Mouse (Mus musculus): ENCODE measurements around the gene Dhx37. TPM values are rescaled to one million over a fixed set of nuclear protein-coding genes. Genes with fewer than 3 reads are reported as not detected.
"Not testable (repeated sequence)": the region's sequence is repeated elsewhere in the genome, so short reads cannot be mapped to it uniquely, and the experiment has no call there.

Gene Dhx37
- total and polyA plus RNA-seq, 2 experiments from 2014 or later = 8.0 to 27.5 TPM

DNA sequence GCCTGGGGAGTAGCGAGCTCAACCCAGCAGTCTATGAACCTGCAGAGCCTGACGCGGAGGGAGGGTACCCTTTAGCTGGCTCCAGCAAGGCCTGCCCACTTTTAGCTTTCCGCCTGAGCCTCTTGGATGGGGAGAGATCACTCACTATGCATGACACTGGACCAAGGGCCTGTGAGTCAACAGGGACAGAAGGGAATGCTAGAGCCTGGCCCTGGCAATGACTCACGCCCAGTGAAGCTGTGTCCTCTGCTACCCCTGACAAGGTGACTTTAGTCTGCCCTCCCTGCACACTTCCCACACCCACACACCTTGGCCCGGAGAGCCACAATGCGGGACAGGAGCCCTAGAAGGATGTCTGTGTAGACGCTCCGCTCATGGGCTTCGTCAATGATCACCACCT, 7.6 kb downstream of the Dhx37 start:
- no peaks in the 10 kb centered on the region for H3K4me1 ChIP-seq (ENCODE audit: insufficient read depth, low read length)
- no peak for ATAC-seq
- no peak overlapping the region for H3K27ac ChIP-seq
- H3K9ac ChIP-seq (replicated peaks; ENCODE audit: low read length) = no peak overlapping the region
- H3K27me3 ChIP-seq (ENCODE audit: insufficient read depth, low read length) = no peaks in the 10 kb centered on the region
- H3K4me2 ChIP-seq (ENCODE audit: low read depth, low read length) = no peak overlapping the region
- no peak for DNase-seq (ENCODE audit: low spot score)
- H3K9me3 ChIP-seq (ENCODE audit: low read length) = no peaks in the 10 kb centered on the region
- 92% methylated on average over 10 of the region's 10 CpGs for WGBS
- H3K36me3 ChIP-seq (ENCODE audit: insufficient read depth, low read length) = peaks cover 96% of the 10 kb centered on the region
- TF ChIP-seq CTCF (IDR thresholded peaks at IDR 0.05; ENCODE audit: low read depth) = no peak
- no peak overlapping the region for H3K4me3 ChIP-seq (ENCODE audit: low read length)

DNA sequence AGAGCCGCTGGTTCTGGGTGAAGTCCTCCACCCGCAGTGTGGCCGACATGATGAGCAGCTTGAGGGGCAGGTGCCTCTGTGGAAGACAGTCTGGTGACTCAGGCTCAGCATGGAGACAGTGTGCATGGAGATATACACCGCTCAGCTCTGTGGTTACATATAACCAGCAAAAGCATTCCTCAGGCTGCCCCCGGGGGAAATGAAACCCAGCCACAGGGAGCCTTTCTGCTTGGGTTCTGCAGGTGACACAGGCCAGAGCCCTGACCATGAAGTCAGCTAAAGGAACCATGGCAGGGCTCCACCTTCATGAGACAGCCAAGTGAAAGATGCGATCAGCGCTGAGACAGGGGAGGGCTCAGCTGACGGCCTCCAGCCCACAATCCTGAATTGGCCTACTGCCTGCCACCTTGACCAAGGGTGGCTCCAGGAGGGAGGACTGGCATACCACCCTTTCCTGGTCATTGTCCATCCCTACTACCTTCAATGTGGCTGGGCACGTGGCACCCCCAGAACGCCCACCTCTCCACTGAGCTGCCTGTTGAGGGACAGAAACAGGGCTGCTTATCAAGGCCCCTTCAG, 8.1 kb downstream of the Dhx37 start:
- Histone ChIP-seq H3K9ac (replicated peaks; ENCODE audit: low read length) (no peak overlapping the region), H3K27ac (no peak overlapping the region), H3K36me3 (ENCODE audit: insufficient read depth, low read length) (peaks cover 96% of the 10 kb centered on the region), H3K27me3 (ENCODE audit: insufficient read depth, low read length) (no peaks in the 10 kb centered on the region), H3K4me3 (ENCODE audit: low read length) (no peak overlapping the region), H3K4me1 (ENCODE audit: insufficient read depth, low read length) (no peaks in the 10 kb centered on the region), H3K4me2 (ENCODE audit: low read depth, low read length) (no peak overlapping the region), H3K9me3 (ENCODE audit: low read length) (no peaks in the 10 kb centered on the region)
- no peak for ATAC-seq
- TF ChIP-seq CTCF (IDR thresholded peaks at IDR 0.05; ENCODE audit: low read depth) = no peak
- DNase-seq (ENCODE audit: low spot score) = no peak
- WGBS = 95% methylated on average over 10 of the region's 10 CpGs

DNA sequence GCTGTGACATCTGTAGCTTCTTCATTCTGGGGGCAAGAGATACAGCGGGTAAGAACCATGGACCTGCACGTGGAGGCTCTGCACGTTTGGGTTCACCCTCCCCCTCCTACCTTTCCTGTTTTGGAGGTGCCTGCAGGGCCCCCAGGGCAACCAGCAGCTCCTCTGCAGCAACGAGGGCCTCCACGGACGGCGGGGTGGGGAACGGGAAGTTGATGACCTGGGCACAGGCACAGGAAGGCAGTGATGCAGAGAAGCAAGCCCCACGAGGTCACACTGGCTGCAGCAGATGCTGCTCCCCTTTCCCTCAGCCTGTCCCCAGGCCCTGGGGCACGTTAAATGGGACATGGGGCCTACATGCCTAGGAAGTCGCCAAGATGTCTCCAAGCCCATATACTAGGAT, 14.8 kb downstream of the Dhx37 start:
- H3K4me2 ChIP-seq (ENCODE audit: low read depth, low read length) = no peak overlapping the region
- no peak overlapping the region for H3K9ac ChIP-seq (replicated peaks; ENCODE audit: low read length)
- ATAC-seq (no peak), DNase-seq (ENCODE audit: low spot score) (no peak)
- H3K4me3 ChIP-seq (ENCODE audit: low read length) = no peak overlapping the region
- H3K27me3 ChIP-seq (ENCODE audit: insufficient read depth, low read length) = no peaks in the 10 kb centered on the region
- H3K4me1 ChIP-seq (ENCODE audit: insufficient read depth, low read length) = no peaks in the 10 kb centered on the region
- no peaks in the 10 kb centered on the region for H3K9me3 ChIP-seq (ENCODE audit: low read length)
- WGBS = 73% methylated on average over 11 of the region's 11 CpGs
- no peak overlapping the region; the same call in 1 of the 2 replicates for H3K27ac ChIP-seq
- TF ChIP-seq CTCF (IDR thresholded peaks at IDR 0.05; ENCODE audit: low read depth) = no peak
- peaks cover 84% of the 10 kb centered on the region for H3K36me3 ChIP-seq (ENCODE audit: insufficient read depth, low read length)

DNA sequence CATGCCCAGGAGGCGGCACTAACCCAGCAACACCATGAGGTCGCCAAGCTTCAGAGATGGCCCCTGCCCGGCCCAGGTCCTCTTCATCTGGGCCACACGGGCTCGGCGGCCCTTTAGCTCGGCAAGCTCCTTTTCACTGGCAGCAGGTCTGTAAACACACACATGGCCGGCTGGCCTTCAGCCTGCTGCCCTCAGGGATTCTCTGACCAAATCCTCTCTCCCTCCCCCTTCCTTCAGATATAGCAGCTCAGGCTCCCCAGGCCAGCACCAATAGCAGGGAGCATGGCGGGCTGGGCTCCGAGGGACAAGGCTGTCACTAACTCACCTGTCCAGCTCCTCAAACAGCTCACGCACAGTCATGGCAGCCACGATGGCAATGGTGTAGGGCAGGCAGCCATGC, 15.3 kb downstream of the Dhx37 start:
- Histone ChIP-seq H3K27ac (no peak overlapping the region; the same call in 1 of the 2 replicates), H3K4me3 (ENCODE audit: low read length) (no peak overlapping the region), H3K9me3 (ENCODE audit: low read length) (no peaks in the 10 kb centered on the region), H3K4me2 (ENCODE audit: low read depth, low read length) (no peak overlapping the region), H3K27me3 (ENCODE audit: insufficient read depth, low read length) (no peaks in the 10 kb centered on the region), H3K9ac (replicated peaks; ENCODE audit: low read length) (no peak overlapping the region), H3K4me1 (ENCODE audit: insufficient read depth, low read length) (no peaks in the 10 kb centered on the region), H3K36me3 (ENCODE audit: insufficient read depth, low read length) (peaks cover 82% of the 10 kb centered on the region)
- WGBS = 79% methylated on average over 12 of the region's 12 CpGs
- TF ChIP-seq CTCF (IDR thresholded peaks at IDR 0.05; ENCODE audit: low read depth) = no peak
- DNase-seq (ENCODE audit: low spot score) (no peak), ATAC-seq (no peak)

DNA sequence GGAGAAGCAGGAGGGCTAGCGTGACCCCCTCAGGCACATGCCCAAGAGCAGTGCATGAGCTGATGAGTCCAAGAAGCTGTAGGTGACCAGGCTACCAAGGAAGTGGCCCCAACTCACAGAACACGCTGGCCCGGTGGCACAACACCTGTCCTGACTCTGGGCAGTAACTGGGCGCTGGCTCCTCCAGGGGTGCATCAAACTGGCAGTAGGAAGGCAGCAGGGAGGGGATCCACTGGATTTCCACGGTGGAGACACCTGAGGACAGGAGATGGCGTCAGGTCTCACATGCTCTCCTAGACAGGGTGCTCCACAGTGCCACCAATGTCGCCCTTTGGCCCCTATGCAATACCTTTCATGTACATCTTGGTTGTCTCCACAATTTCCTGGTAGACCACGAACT, 17.7 kb downstream of the Dhx37 start:
- ATAC-seq = no peak
- Histone ChIP-seq H3K27me3 (ENCODE audit: insufficient read depth, low read length) (no peaks in the 10 kb centered on the region), H3K4me1 (ENCODE audit: insufficient read depth, low read length) (no peaks in the 10 kb centered on the region), H3K9me3 (ENCODE audit: low read length) (no peaks in the 10 kb centered on the region), H3K4me3 (ENCODE audit: low read length) (no peak overlapping the region), H3K4me2 (ENCODE audit: low read depth, low read length) (no peak overlapping the region), H3K27ac (no peak overlapping the region), H3K9ac (replicated peaks; ENCODE audit: low read length) (no peak overlapping the region), H3K36me3 (ENCODE audit: insufficient read depth, low read length) (peaks cover 61% of the 10 kb centered on the region)
- no peak for TF ChIP-seq CTCF (IDR thresholded peaks at IDR 0.05; ENCODE audit: low read depth)
- WGBS = 96% methylated on average over 8 of the region's 8 CpGs
- no peak for DNase-seq (ENCODE audit: low spot score)

DNA sequence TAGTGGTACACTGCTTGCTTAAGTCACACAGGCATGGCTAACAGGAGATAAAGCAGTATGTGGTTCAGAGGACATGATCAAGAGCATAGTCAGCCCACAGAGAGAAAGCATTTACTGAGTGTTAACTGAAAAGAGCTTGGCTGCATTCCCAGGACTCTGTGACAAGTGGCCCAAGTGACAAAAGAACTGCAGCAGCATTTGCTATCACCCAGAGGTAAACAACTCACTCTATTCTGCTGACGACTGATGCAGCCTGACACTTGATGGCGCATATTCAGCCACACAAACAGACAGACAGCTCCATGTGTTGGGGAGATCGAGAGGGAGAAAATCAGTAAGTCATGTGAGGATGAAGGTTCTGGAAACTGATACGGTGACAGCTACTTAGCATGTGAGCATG, 20.2 kb downstream of the Dhx37 start:
- H3K27ac ChIP-seq = no peak overlapping the region
- H3K4me3 ChIP-seq (ENCODE audit: low read length) = no peak overlapping the region
- no peaks in the 10 kb centered on the region for H3K27me3 ChIP-seq (ENCODE audit: insufficient read depth, low read length)
- DNase-seq (ENCODE audit: low spot score) (no peak), ATAC-seq (no peak)
- no peak overlapping the region for H3K9ac ChIP-seq (replicated peaks; ENCODE audit: low read length)
- TF ChIP-seq CTCF (IDR thresholded peaks at IDR 0.05; ENCODE audit: low read depth) = no peak
- H3K4me1 ChIP-seq (ENCODE audit: insufficient read depth, low read length) = no peaks in the 10 kb centered on the region
- no peaks in the 10 kb centered on the region for H3K9me3 ChIP-seq (ENCODE audit: low read length)
- WGBS = 68% methylated on average over 4 of the region's 4 CpGs
- peaks cover 40% of the 10 kb centered on the region for H3K36me3 ChIP-seq (ENCODE audit: insufficient read depth, low read length)
- H3K4me2 ChIP-seq (ENCODE audit: low read depth, low read length) = no peak overlapping the region

DNA sequence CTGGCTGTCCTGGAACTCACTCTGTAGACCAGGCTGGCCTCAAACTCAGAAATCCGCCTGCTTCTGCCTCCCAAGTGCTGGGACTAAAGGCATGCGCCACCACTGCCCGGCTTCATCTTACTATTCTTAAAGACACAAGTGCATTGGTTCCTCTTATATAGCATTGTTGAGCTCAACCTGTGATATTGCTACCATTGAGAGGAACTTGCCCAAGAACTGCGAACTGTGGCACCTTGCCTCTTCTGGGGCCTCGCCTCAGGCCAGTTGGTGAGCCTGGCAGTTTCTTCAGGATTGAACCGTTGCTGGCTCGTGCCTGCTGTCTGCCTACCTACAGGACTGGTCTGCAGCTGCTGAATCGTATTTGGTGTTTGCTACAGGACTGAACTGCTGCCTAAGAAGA, 21.4 kb downstream of the Dhx37 start:
- 84% methylated on average over 8 of the region's 8 CpGs for WGBS

More for the DNA sequence above, 21.4 kb downstream of the Dhx37 start:
- H3K4me3 ChIP-seq (ENCODE audit: low read length); ATAC-seq; H3K4me2 ChIP-seq (ENCODE audit: low read depth, low read length); H3K4me1 ChIP-seq (ENCODE audit: insufficient read depth, low read length); H3K9me3 ChIP-seq (ENCODE audit: low read length); H3K27ac ChIP-seq; DNase-seq (ENCODE audit: low spot score); H3K27me3 ChIP-seq (ENCODE audit: insufficient read depth, low read length); H3K9ac ChIP-seq (replicated peaks; ENCODE audit: low read length): not testable (repeated sequence)
- H3K36me3 ChIP-seq (ENCODE audit: insufficient read depth, low read length) = peaks cover 28% of the 10 kb centered on the region

All from hindbrain, postnatal 0 days (tissue).